Mouse (Mus musculus) megakaryocyte, embryonic 14.5 days (primary cell): ENCODE results near the gene B9d1.

ENCODE experiments used
- FLI1 ChIP-seq: IDR thresholded peaks from 2 replicates; pipeline ENCODE4 v1.6.1; 2012; ENCODE audit warnings: low read length, inconsistent platforms, mixed read lengths
- GATA1 ChIP-seq: IDR thresholded peaks from 3 replicates; pipeline ENCODE4 v1.6.1; 2012; ENCODE audit warnings: mixed read lengths, low read length, inconsistent platforms, borderline replicate concordance

DNA sequence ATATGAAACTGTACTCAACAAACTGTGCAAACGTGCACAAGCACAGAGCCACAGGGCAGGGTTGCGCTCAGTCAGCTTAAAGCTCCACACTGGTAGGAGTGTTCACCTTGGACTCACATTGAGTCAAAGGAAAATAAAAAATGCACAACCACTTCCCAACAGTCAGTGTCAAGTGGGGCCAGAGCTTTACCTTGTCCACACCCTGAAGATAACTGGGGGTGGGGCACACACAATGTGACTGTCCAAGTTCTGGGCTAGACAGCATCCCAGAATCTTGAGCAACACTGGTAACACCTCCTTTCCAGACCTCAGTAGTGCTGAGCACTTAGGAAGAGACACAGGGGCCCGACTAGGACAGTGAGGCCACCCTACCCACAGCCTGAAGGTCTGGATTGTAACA is 13.9 kb downstream of the B9d1 start:
- TF ChIP-seq GATA1 (no peak), FLI1 (no peak)
